Mouse (Mus musculus): ENCODE results near the gene Slu7.

Gene Slu7

DNA sequence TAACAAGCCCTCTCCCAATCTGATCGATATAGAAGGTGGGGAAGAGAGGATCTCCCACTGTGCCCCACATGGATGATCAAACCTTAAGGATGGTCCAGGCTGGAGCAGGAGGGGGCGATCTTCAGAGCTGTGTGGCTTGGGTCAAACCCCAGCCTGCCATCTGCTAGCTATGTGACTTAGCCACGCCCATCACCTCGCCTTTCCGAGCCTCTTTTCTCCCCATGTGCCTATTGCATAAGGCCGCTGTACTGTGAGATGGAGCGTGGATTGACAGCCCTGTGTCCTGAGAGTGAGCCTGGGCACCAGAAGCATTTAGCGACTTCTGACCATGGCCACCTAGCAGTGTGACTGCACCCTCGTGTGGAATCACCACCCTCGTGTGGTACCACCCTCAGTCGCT lies 51.1 kb downstream of the Slu7 start:
- no peak for DNase-seq (ENCODE audit: low spot score in 2 of 2)

DNA sequence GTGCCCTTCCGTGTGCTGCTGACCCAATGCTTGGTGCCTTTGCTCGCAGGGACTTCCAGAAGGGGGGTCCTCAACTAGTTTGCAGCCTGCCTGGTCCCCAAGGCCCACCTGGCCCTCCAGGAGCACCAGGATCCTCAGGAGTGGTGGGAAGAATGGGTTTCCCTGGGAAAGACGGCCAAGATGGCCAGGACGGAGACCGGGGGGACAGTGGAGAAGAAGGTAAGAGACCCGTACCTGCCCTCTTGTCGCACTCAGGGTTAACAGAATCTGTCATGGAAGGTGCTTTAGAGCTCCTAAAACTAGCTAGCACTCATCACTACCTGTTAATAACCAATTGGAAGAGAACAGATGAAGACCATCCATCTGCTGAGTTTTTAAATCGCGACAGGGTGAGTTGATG lies 52.3 kb downstream of the Slu7 start:
- no peak for DNase-seq (ENCODE audit: low spot score in 2 of 2)

DNA sequence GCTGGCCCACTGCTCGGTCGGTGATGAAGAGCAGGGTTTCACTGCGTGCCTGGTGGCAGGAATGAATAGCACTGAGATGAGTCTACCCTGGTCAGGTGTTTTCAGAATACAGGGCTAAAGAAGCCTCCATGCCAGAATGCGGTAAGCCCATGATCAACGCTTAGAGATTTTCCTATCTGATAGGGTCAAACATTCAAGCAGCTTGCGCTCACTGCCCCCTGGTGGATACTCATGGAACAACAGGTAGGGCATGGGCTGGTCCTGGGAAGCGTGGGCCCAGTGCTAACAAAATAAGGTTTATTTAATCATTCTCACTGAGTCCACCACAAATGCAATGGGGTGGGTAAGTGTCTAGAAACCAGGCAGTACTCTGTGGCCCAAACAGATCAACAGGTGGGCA lies 59.1 kb downstream of the Slu7 start:
- peak; percentile 53 to 58 for DNase-seq (ENCODE audit: low spot score in 2 of 2)

DNA sequence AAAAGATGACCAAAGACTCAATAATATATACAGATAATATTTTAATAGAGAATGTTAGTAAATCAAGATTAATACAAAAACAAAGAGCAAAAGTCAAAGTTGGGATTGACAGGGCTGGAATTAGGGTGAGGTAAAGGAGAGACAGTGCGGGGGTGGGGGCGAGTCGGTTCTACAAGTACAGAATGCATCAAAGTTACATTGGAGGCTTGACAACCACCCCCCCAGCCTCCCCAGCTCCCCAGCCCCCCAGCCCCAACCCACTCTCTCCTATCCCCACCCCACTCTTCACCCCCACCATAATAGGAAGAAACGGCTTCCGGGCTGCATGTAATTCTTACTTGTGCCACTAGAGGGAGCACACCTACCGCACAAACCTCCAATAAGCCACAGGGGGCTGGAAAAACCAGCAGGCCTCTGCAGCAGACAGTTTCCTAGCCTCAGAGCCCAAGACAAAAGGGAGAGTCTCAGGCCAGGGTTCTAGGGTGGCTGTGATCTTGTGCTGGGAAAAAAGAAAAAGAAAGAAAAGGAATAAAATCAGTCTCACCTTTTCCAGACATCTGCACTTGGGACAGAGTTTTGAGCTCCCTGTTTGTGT lies 60.4 kb downstream of the Slu7 start:
- peak; percentile 42 to 60 for DNase-seq (ENCODE audit: low spot score in 2 of 2)

DNA sequence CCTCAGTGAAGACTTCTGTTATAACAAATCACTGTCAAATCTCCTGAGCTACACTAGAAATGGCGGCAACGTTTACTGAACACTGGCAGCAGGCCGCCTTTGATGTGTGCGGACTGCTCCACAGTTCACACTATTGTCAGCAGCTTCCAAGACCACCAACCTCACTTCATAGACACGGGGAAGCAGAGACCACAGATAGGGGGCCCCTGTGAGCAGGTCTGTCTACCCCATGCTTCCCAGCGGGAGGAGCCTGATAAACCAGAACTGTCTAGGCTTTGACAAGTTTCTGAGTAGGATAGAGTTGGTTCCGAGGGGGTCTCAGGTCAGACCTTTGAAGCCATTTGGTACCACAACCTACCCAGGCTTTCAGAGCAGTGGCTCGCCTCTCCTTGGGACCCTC lies 61.5 kb downstream of the Slu7 start:
- DNase-seq (ENCODE audit: low spot score in 2 of 2): no peak

DNA sequence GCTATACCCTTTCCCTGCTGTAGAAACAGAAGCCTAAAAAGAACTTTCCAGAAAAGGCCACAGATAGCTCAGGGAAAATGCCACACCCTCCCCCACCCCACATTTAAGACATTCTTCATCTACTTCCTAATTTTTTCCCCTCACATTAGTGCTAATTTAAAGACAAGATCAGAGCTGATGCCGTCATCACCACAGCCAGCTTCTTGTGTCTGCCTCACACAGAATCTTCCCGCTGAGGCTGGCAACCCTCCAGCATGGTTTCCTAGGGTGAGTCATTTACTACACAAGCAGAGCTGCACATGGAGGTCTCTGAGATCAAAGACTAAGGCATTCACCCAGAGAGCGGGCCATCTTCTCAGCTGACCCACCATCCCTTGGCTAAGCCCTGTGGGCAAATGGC lies 62.0 kb downstream of the Slu7 start:
- no peak for DNase-seq (ENCODE audit: low spot score in 2 of 2)
